Mouse (Mus musculus) heart, embryonic 16.5 days (tissue): Measurements from ENCODE around the gene Tlr2. TPM values are rescaled to one million over a fixed set of nuclear protein-coding genes. Genes with fewer than 3 reads are reported as not detected.

Source experiments
- ATAC-seq: fragments of 200-750 bp; cut with Nextera tagmentation; replicated peaks from 2 replicates; pipeline ENCODE4 v1.8.0; 2017; ENCODE audit warnings: moderate number of reproducible peaks; ENCODE audit not compliant: insufficient read depth, low FRiP score; ENCODE audit errors: extremely low read depth
- H3K27ac ChIP-seq: fragments of 300-500 bp; sonication (generic); 2 replicates; pipeline ENCODE4 v1.5.1; 2014; ENCODE audit warnings: mild to moderate bottlenecking, low read length, control low read depth, moderate library complexity
- H3K27me3 ChIP-seq: fragments of 300-500 bp; sonication (generic); 2 replicates; pipeline ENCODE4 v1.6.1; 2014; ENCODE audit warnings: low read length, mixed read lengths; ENCODE audit not compliant: control insufficient read depth, insufficient read depth
- H3K36me3 ChIP-seq: fragments of 300-500 bp; sonication (generic); 2 replicates; pipeline ENCODE4 v1.6.1; 2014; ENCODE audit not compliant: control insufficient read depth, insufficient read depth
- H3K4me1 ChIP-seq: fragments of 300-500 bp; sonication (generic); 2 replicates; pipeline ENCODE4 v1.6.1; 2014; ENCODE audit warnings: low read length, mixed read lengths; ENCODE audit not compliant: control insufficient read depth, insufficient read depth
- H3K4me2 ChIP-seq: fragments of 300-500 bp; sonication (generic); 2 replicates; pipeline ENCODE4 v1.6.1; 2014; ENCODE audit warnings: low read depth, mild to moderate bottlenecking, control low read depth, low read length
- H3K4me3 ChIP-seq: fragments of 300-500 bp; sonication (generic); 2 replicates; pipeline ENCODE4 v1.5.1; 2014; ENCODE audit warnings: mild to moderate bottlenecking, control low read depth, low read length
- H3K9ac ChIP-seq: fragments of 300-500 bp; sonication (generic); 2 replicates; pipeline ENCODE4 v1.6.1; 2014; ENCODE audit warnings: low read length, control low read depth
- H3K9me3 ChIP-seq: fragments of 300-500 bp; sonication (generic); replicated peaks from 2 replicates; pipeline ENCODE4 v1.6.1; 2016; ENCODE audit warnings: low read length; ENCODE audit not compliant: control insufficient read depth
- WGBS: fragments of 180-500 bp; shearing (Covaris S2); extraction: QIAGEN DNeasy Blood & Tissue Kit; methylation state at CpG from one replicate; pipeline ENCODE4 v1.1.7; 2014; 5-methylcytosine and 5-hydroxymethylcytosine counted together
- polyA plus RNA-seq: library from polyadenylated mRNA; unstranded; fragments of >200 nt; fragmentation: Nextera tagmentation; extraction: Ambion mirVana; gene quantifications from 2 replicates; pipeline ENCODE4 v1.2.1, GENCODE M21; 2015

Gene Tlr2
- polyA plus RNA-seq, 1 experiment from 2014 or later, result 2.1 TPM

DNA sequence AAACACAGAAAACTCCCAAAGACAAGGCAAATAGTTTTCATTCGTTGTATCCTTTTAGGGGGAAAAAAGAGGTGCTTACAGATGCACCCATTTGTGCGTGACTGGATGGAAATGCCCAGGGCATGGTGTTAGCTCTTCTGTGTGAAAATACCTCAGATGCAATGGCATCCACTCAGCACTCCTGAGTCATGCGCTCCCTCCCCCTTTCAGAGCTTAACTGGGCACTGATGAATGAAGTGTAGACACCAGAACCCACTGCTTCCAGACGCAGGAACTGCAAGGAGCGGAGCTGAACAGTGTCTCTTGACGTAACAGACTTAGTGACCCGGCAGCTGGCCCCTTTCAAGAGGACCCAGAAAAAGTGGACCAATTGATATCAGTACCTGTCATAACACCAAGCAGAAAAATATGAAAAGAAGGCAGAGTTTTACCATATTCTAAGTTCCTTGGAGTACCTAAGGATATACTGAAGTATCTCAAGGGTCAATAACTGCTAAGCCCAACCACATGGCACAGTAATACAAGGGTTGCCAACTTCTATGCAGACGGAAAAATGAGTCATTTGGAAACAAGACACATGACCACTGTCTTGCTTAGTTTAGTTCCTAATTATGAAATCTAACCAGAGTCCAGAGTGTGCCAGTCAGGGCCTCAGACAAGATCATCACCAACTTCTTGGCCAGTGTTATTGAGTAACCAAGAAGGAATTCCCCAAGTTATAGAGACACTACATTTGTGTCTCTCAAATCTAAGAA lies 3.4 kb upstream of the Tlr2 start:
- Histone ChIP-seq H3K9me3 (no peaks in the 10 kb centered on the region), H3K9ac (no peak overlapping the region), H3K4me1 (0 out of 2 replicates have a peak, but pooled peaks cover 6% of the 10 kb centered on the region), H3K27ac (no peak overlapping the region), H3K4me2 (no peak overlapping the region), H3K4me3 (no peak overlapping the region), H3K36me3 (no peaks in the 10 kb centered on the region), H3K27me3 (no peaks in the 10 kb centered on the region)
- 41% methylated on average over 8 of the region's 8 CpGs for WGBS
- no peak for ATAC-seq

DNA sequence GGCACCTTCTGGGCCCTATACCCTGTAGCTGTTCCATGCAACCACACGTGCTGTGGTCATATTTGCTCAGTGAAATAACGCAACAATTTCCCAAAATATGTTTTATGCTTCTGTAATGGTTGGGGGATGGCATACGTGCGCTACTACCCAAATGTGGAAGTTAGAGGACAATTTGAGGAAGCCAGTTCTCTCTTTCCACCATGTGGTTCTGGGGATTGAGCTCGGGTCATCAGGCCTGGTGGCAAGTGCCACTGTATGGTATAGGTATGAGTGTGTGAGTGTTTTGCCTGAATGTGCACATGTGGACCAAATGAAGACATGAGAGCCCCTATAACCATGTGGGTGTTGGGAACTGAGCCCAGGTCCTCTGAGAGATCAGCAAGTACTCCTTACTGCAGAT lies 2.1 kb downstream of the Tlr2 start:
- H3K27me3 ChIP-seq, result no peaks in the 10 kb centered on the region
- no peaks in the 10 kb centered on the region for H3K9me3 ChIP-seq
- H3K4me1 ChIP-seq, result 0 out of 2 replicates have a peak, but pooled peaks cover 6% of the 10 kb centered on the region
- no peak overlapping the region for H3K4me3 ChIP-seq
- no peak for ATAC-seq
- no peak overlapping the region for H3K27ac ChIP-seq
- no peaks in the 10 kb centered on the region for H3K36me3 ChIP-seq
- H3K4me2 ChIP-seq, result no peak overlapping the region
- H3K9ac ChIP-seq, result no peak overlapping the region
- 91% methylated on average over 5 of the region's 5 CpGs for WGBS

DNA sequence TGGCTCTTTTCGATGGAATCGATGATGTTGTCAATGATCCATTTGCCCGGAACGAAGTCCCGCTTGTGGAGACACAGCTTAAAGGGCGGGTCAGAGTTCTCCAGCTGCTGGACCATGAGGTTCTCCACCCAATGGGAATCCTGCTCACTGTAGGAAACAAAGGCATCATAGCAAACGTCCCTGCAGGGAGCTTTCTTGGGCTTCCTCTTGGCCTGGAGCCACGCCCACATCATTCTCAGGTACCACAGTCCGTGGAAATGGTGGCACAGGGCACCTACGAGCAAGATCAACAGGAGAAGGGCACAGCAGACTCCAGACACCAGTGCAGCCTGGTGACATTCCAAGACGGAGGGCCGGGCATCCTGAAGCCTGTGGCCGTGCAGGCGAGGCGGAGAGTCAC lies 4.9 kb downstream of the Tlr2 start:
- Histone ChIP-seq H3K9ac (no peak overlapping the region), H3K9me3 (no peaks in the 10 kb centered on the region), H3K36me3 (no peaks in the 10 kb centered on the region), H3K4me1 (0 out of 2 replicates have a peak, but pooled peaks cover under 1% of the 10 kb centered on the region), H3K4me3 (no peak overlapping the region), H3K27ac (no peak overlapping the region), H3K4me2 (no peak overlapping the region), H3K27me3 (no peaks in the 10 kb centered on the region)
- no peak for ATAC-seq
- WGBS, result 79% methylated on average over 15 of the region's 15 CpGs

DNA sequence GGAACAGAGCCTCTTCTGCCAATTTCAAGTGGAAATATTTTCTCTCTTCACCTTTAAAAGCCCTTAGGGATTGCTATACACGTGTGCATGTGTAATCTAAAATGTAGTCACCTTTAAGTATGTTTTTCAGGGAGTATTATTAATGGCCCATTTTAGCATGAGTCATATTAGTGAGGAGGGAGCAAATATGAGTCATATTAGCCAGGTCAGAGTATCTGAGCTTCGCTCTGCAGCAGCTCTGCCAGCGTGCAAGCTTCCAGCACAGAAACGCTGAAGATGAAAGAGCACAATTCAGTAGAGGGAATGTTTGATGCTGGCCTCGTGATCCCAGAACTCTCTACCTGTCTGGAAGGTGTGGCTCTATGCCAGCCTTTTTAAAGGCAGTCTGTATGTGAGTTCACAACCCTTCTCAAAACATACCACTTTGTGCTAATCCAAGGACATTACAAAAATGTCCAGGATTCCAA lies 13.4 kb downstream of the Tlr2 start:
- 55% methylated on average over 5 of the region's 5 CpGs for WGBS
- H3K4me3 ChIP-seq, result no peak overlapping the region
- H3K27ac ChIP-seq, result no peak overlapping the region
- no peak overlapping the region for H3K9ac ChIP-seq
- no peak overlapping the region for H3K4me2 ChIP-seq
- ATAC-seq, result no peak
- H3K27me3 ChIP-seq, result no peaks in the 10 kb centered on the region
- H3K4me1 ChIP-seq, result no peaks in the 10 kb centered on the region
- H3K9me3 ChIP-seq, result no peaks in the 10 kb centered on the region
- no peaks in the 10 kb centered on the region for H3K36me3 ChIP-seq

GRCm38 (mm10) chr3:83827684-83828083 lies 13.9 kb downstream of the Tlr2 start:
- no peaks in the 10 kb centered on the region for H3K9me3 ChIP-seq
- no peak overlapping the region for H3K4me3 ChIP-seq
- H3K36me3 ChIP-seq, result no peaks in the 10 kb centered on the region
- H3K27ac ChIP-seq, result no peak overlapping the region
- H3K9ac ChIP-seq, result no peak overlapping the region
- 80% methylated on average over 9 of the region's 9 CpGs for WGBS
- H3K27me3 ChIP-seq, result no peaks in the 10 kb centered on the region
- no peak for ATAC-seq
- H3K4me1 ChIP-seq, result no peaks in the 10 kb centered on the region
- no peak overlapping the region for H3K4me2 ChIP-seq

DNA sequence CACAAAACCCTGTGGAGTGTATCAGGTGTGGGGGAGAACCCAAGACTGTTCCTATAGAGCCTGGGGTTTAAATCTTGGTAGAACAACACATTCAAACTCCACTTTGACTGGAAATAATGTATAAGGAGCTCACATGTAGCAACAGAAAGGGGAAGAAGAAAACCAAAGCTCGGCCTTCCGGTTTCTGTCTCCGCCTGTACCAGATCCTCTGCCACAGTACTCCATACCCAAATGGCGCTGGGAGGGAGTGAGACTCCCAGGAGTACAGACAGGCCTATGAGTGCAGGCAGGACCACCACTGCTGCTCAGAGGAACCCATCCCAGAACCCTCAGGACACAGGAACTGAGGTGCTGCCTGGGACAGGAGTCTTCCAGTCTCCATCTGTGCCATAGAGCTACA lies 17.8 kb downstream of the Tlr2 start:
- no peak overlapping the region for H3K9ac ChIP-seq
- H3K4me1 ChIP-seq, result no peaks in the 10 kb centered on the region
- H3K4me3 ChIP-seq, result no peak overlapping the region
- no peaks in the 10 kb centered on the region for H3K9me3 ChIP-seq
- no peaks in the 10 kb centered on the region for H3K36me3 ChIP-seq
- 86% methylated on average over 4 of the region's 4 CpGs for WGBS
- H3K4me2 ChIP-seq, result no peak overlapping the region
- ATAC-seq, result no peak
- H3K27me3 ChIP-seq, result no peaks in the 10 kb centered on the region
- no peak overlapping the region for H3K27ac ChIP-seq

GRCm38 (mm10) chr3:83816372-83816925 lies 25.1 kb downstream of the Tlr2 start:
- WGBS, result 78% methylated on average over 4 of the region's 4 CpGs
- ATAC-seq, result no peak
- Histone ChIP-seq H3K4me3 (no peak overlapping the region), H3K36me3 (no peaks in the 10 kb centered on the region), H3K27ac (no peak overlapping the region), H3K9me3 (no peaks in the 10 kb centered on the region), H3K4me2 (no peak overlapping the region), H3K27me3 (no peaks in the 10 kb centered on the region), H3K9ac (no peak overlapping the region), H3K4me1 (no peaks in the 10 kb centered on the region)

GRCm38 (mm10) chr3:83812863-83813262 lies 28.7 kb downstream of the Tlr2 start:
- H3K4me2 ChIP-seq, result no peak overlapping the region
- no peaks in the 10 kb centered on the region for H3K27me3 ChIP-seq
- H3K36me3 ChIP-seq, result no peaks in the 10 kb centered on the region
- H3K27ac ChIP-seq, result no peak overlapping the region
- H3K9ac ChIP-seq, result no peak overlapping the region
- no peak for ATAC-seq
- H3K4me1 ChIP-seq, result no peaks in the 10 kb centered on the region
- no peak overlapping the region for H3K4me3 ChIP-seq
- H3K9me3 ChIP-seq, result no peaks in the 10 kb centered on the region

DNA sequence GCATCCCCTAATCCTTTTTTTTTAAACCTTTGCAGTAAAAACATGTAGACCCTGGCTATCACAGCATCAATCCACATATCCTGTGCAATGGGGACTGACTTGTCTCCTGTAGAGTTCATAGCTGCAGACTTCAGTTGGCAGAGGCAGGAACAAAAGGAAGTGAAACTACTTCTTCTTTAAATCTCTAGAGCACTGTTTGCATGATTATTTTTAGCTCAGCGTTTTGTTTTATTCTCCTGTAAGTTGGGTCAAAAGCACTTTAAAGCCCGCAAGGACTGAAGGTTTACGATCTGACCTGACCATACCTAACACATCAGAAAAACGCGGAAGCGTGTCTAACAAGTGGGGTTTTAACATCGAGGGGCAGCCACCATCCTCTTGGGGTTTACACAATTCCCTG lies 29.6 kb downstream of the Tlr2 start:
- Histone ChIP-seq H3K27ac (no peak overlapping the region; the same call in 1 of the 2 replicates), H3K4me2 (no peak overlapping the region), H3K9ac (no peak overlapping the region), H3K27me3 (no peaks in the 10 kb centered on the region), H3K9me3 (no peaks in the 10 kb centered on the region), H3K4me3 (no peak overlapping the region), H3K4me1 (no peaks in the 10 kb centered on the region), H3K36me3 (no peaks in the 10 kb centered on the region)
- 71% methylated on average over 7 of the region's 7 CpGs for whole genome bisulfite sequencing
- ATAC-seq, result no peak
